Mouse (Mus musculus) left cerebral cortex, postnatal 10 days (tissue): ENCODE measurements around the gene Umad1. TPM values are rescaled to one million over a fixed set of nuclear protein-coding genes. Genes with fewer than 3 reads are reported as not detected.

Experiments used
- DNase-seq, 2 experiments: peaks; one replicate each; pipeline ENCODE4 v3.0.0; 2021 to 2022; ENCODE audit warnings: low spot score in 2 of 2, mixed read lengths in 1 of 2; ENCODE audit errors: extremely low spot score in 1 of 2
- intact Hi-C: fragments of 180-260 bp; cut with DNase I; formaldehyde crosslinking; loops from one replicate; pipeline ENCODE4 v1.15.1; 2025
- total RNA-seq, 2 experiments: library from RNA; stranded (reverse); gene quantifications; 2 replicates each; pipeline ENCODE4 v1.2.3; 2021

The Umad1 gene
- total RNA-seq, 2 experiments from 2014 or later, result 30.3 to 35.7 TPM

GRCm38 (mm10) chr6:8488249-8488648 lies 229.2 kb downstream of the Umad1 start:
- intact Hi-C loops, result no loop called here
- no peak for DNase-seq

DNA sequence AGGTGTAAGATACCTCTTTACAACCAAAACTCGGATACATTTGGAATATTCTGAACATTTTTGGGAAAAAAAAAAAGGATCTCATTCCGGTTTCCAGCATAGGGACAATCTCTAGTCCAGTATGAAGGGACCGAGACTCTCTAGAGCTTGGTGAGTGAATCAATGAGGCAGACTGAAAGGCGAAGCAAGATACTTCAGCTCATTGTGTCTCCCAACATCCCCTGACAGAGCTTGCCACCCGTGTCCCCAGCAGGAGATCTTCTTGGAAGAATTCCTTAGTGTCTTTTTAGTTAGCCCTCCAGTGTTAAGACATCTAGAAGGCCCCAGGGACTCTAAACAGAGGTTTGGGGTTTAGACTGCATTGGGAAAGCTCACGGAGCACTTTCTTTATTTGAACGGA lies 230.2 kb downstream of the Umad1 start:
- DNase-seq, result no peak
- intact Hi-C loops, result no loop called here

DNA sequence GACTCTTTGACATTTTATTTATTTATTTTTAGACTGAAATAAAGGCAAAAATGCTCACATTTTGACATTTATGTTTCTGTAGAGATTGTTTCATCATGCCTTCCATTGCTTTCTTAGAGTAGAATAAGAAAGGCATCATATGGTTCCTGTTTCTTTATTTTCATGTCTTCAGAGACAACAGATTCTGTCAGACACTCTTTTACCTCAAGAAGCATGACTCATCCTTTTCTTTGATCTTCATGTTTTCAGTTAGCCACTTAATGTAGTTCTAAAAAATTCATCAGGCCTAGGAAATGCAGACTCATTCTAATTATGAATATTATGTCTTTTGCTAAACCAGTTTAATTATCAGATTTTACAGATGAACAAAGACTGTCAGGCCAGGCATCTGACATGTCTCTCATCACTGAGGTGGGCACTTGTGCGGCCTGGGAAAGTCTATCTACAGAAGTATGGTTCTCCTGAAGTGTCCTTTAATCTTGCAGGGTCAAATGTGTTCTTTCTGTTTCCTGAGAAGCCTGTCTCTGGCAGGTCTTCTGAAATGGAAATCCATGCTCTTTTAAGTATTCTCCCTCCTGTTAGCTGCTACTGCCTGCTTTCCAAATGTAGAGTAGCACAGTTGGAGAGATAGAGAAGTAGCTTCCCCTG lies 231.0 kb downstream of the Umad1 start:
- intact Hi-C loops, result no loop called here
- DNase-seq, result no peak

- no peak for DNase-seq
- intact Hi-C loops, result no loop called here
Measured at GRCm38 (mm10) chr6:8492248-8492647, 233.2 kb downstream of the Umad1 start.

DNA sequence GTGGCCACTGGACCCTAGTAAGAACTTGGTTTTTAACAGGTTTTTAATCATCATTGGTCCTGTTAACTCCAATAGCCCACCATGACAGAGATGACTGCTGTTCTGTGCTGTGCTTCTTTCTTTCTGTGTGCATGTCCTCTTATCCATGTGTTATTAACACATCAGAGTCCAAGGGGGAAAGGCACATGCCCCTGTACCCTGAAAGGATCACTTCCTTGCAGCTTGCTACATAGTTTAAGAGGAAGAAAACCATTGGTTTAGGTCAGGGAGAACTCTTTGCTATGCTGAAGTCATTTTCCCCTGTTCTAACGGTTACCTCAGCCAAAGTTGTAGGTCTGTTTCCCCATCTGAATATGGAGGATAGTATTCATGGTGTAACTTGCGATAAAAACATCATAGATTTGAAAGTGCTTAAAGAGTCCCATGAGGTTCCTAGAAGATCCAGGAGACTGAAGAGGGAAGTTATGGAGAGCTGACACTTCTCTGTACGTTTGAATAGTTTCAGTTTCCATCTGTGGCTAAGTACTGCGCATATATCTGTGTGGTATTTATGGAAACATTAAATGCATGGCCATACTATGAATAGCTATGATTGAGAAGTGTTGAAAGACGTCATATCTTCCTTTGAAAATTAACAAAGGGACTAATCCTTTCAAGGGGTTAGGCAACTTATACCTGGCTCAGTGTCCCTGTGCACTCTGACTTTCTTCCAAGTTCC lies 236.2 kb downstream of the Umad1 start:
- intact Hi-C loops, result no loop called here
- no peak for DNase-seq

GRCm38 (mm10) chr6:8495827-8496222 lies 236.7 kb downstream of the Umad1 start:
- intact Hi-C loops, result no loop called here
- no peak for DNase-seq

- no peak for DNase-seq
- intact Hi-C loops, result no loop called here
Measured at GRCm38 (mm10) chr6:8497234-8497867, 238.3 kb downstream of the Umad1 start.

GRCm38 (mm10) chr6:8497868-8498257 lies 238.8 kb downstream of the Umad1 start:
- DNase-seq, result no peak
- intact Hi-C loops, result no loop called here

DNA sequence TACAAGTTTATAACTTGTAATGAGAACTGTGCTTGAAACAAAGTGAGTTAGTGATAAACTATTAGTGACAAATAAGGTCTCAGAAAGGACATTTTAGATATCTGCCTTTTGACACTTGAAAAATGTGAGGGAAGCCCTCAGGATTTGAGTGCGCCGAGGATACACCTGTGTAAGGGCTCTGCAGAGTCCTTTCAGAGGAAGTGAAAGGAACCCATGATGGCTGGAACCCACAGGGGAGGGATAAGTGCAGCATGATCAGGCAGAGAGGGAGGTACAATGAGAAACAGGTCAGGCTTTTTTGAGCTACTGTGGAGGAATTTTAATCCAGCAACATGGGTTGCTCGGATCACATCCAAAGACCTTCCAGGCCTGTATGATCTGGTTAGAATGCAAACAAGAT lies 239.9 kb downstream of the Umad1 start:
- intact Hi-C loops, result no loop called here
- DNase-seq, result no peak

DNA sequence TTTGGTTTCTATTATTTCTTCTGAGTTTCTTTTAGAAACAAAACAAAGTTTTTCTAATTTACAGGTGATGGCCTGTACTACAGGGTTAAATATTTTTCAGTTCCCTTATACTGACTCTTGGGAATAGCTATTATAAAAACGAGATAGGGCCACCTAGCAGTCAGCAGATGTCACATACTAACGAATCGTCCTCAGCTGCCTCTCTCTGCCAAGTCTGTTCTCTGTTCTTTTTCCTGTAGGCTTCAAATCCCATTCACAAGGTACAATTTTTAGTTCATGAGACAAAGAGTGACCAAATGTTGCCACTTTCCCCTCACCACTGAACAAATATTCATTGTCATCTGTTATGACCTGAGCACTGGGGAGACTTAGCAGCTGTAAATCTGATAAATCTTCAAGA lies 244.9 kb downstream of the Umad1 start:
- DNase-seq, result no peak
- intact Hi-C loops, result no loop called here

DNA sequence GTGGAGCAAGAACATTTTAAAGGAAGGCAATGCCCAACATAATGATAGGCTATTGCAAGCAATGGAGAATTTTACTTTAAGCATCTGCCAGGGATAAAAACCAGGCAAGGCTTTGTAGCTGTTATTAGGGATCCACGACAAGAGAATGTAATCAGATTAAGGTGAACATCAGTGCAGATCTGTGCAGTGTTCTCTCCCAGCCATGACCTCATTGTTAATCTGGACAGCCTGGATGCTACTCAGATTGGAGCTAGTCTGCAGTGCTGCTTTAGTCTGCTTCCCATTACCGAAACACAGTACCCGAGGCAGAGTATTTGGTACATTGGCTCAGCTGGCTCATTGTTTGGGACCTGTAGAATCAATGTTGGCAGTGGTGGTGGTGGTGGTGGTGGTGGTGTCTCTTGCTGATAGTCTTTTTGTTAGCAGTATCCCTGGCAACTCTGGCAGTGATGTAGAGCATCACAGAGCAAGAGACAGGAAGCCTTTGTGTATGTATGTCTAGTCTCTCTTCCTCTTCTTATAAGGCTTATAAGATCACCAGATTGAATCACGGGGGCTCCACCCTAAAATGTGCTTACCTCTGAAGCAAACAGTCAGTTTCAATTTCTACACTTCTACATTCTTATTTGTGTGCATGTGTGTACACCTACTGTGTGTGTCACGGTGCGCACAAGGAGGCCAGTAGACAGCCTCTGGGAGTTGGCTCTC lies 245.6 kb downstream of the Umad1 start:
- no peak for DNase-seq
- intact Hi-C loops, result no loop called here

DNA sequence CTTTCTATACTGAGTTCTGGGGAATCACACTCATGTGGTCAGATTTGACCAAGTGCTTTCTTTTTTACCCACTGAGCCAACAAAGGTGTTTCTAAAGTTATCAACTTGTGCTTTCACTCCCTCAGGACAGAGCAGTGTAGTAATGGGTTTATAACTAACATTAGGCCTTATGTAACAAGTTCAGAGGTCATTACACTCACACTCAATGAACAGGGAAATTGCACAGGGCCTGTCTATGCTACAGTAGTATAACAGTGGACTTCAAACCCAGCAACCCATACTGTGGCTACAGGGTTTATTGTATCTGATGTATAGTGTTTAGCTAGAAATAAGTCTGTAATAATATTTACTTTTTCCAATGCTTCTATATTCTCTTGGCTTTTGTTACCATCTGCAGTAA lies 247.5 kb downstream of the Umad1 start:
- intact Hi-C loops, result no loop called here
- DNase-seq, result no peak

Other genes starting within 250 kb of the Umad1 start
- 1 to 10 TPM; 1.1 to 1.5 TPM for gene Col28a1, start 66.7 kb upstream of the Umad1 start, total RNA-seq
- gene Mios, start 50.1 kb upstream of the Umad1 start, total RNA-seq, result 10 to 100 TPM; 28.1 to 28.3 TPM
- gene Rpa3, start 115 bp upstream of the Umad1 start, total RNA-seq, result 10 to 100 TPM; 14.6 to 17.8 TPM
- 1 to 10 TPM; 5.9 to 6.1 TPM for gene Gm45062, start 162 bp downstream of the Umad1 start, total RNA-seq